Mouse (Mus musculus): Measurements from ENCODE around the gene Smarcc1. TPM values are rescaled to one million over a fixed set of nuclear protein-coding genes. Genes with fewer than 3 reads are reported as not detected.
"Not testable (repeated sequence)": the region's sequence is repeated elsewhere in the genome, so short reads cannot be mapped to it uniquely, and the experiment has no call there.

The Smarcc1 gene
- polyA plus RNA-seq, 1 experiment from 2014 or later, result 69.3 TPM

DNA sequence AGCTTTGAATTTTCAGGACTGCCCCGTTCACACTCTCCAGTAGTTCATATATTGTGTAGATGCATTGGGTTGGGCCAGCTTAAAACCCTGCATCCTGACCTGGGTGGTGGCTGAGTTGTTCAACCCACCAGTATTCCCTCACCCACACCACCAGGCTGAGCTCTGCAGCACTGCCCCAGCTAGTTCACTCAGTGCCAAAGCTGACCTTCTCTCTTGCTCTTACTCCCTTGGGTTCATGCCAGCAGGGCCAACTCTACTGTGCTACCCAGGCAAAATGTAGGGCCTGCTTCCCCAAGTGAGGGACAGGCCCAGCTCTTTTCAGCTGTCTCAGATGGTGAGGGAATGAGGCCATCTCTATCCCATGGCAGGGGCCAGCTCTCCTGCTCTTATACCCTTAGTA lies 41.5 kb downstream of the Smarcc1 start:
- H3K4me1 ChIP-seq (ENCODE audit: control insufficient read depth, insufficient read depth, low read depth, low read length), result no peaks in the 10 kb centered on the region
- no peak overlapping the region for H3K9ac ChIP-seq (ENCODE audit: low read depth, low read length)
- H3K9me3 ChIP-seq (ENCODE audit: control insufficient read depth, low read length), result no peaks in the 10 kb centered on the region
- no peak overlapping the region for H3K4me2 ChIP-seq (ENCODE audit: low read length)
- no peak overlapping the region for H3K4me3 ChIP-seq (ENCODE audit: low read length)
- no peak for ATAC-seq
- 100% methylated on average over 1 of the region's 1 CpGs for WGBS
- H3K27ac ChIP-seq (ENCODE audit: low read depth, low read length), result no peak overlapping the region
- H3K36me3 ChIP-seq (ENCODE audit: control insufficient read depth, insufficient read depth, low read length), result peaks cover 15% of the 10 kb centered on the region
- no peaks in the 10 kb centered on the region for H3K27me3 ChIP-seq (replicated peaks; ENCODE audit: control insufficient read depth, insufficient read depth, low read length)

DNA sequence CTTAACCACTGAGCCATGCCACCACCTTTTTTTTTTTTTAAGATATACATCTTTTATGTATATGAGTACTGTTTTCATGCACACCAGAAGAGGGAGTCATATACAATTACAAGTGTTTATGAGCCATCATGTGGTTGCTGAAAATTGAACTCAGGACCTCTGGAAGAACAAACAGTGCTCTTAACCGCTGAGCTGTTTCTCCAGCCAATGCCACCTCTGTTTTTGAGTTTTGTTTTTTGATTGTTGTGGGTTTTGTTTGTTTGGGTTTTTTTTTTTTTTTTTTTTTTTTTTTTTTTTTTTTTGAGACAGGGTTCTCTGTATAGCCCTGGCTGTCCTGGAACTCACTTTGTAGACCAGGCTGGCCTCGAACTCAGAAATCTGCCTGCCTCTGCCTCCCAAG lies 43.0 kb downstream of the Smarcc1 start:
- H3K27me3 ChIP-seq (replicated peaks; ENCODE audit: control insufficient read depth, insufficient read depth, low read length); H3K4me3 ChIP-seq (ENCODE audit: low read length); H3K27ac ChIP-seq (ENCODE audit: low read depth, low read length); H3K4me1 ChIP-seq (ENCODE audit: control insufficient read depth, insufficient read depth, low read depth, low read length); H3K9ac ChIP-seq (ENCODE audit: low read depth, low read length); ATAC-seq; H3K9me3 ChIP-seq (ENCODE audit: control insufficient read depth, low read length); H3K4me2 ChIP-seq (ENCODE audit: low read length): not testable (repeated sequence)
- WGBS, result 100% methylated on average over 2 of the region's 2 CpGs
- H3K36me3 ChIP-seq (ENCODE audit: control insufficient read depth, insufficient read depth, low read length), result peaks cover 19% of the 10 kb centered on the region

DNA sequence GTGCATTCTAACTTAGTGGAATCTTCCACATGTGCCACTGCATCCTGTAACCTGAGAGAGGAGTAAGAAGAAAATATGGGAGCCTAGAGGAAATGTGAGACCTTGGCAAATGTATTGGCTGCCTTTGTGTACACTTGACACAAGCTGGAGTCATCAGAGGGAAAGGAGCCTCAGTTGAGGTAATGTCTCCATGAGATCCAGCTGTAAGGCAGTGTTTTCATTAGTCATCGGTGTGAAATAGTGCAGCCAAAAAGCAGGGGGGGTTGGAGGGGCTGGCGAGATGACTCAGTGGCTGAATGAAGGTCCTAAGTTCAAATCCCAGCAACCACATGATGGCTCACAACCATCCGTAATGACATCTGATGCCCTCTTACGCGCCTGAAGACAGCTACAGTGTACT lies 44.9 kb downstream of the Smarcc1 start:
- Histone ChIP-seq H3K4me2 (ENCODE audit: low read length) (no peak overlapping the region), H3K9ac (ENCODE audit: low read depth, low read length) (no peak overlapping the region), H3K27me3 (replicated peaks; ENCODE audit: control insufficient read depth, insufficient read depth, low read length) (no peaks in the 10 kb centered on the region), H3K27ac (ENCODE audit: low read depth, low read length) (no peak overlapping the region), H3K4me3 (ENCODE audit: low read length) (no peak overlapping the region), H3K9me3 (ENCODE audit: control insufficient read depth, low read length) (no peaks in the 10 kb centered on the region), H3K36me3 (ENCODE audit: control insufficient read depth, insufficient read depth, low read length) (peaks cover 25% of the 10 kb centered on the region), H3K4me1 (ENCODE audit: control insufficient read depth, insufficient read depth, low read depth, low read length) (no peaks in the 10 kb centered on the region)
- 92% methylated on average over 5 of the region's 5 CpGs for WGBS
- ATAC-seq, result no peak

DNA sequence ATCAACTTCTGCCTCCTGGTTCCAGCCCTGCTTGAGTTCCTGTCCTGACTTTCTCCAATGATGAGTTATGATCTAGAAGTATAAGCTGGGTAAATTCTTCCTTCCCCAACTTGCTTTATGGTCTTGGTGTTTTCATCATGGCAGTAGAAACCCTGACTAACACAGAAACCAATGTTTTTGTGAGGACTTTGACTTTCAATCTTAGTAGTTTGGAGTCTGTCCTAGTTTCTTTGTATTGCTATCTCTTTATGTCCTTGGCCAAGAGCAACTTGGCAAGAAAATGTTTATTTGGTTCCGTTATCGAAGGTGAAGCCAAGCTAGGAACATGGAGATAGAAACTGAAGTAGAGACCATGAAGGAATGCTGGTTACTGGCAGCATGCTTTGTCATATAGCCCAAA lies 45.6 kb downstream of the Smarcc1 start:
- H3K9me3 ChIP-seq (ENCODE audit: control insufficient read depth, low read length), result no peaks in the 10 kb centered on the region
- no peak overlapping the region for H3K9ac ChIP-seq (ENCODE audit: low read depth, low read length)
- no peak overlapping the region for H3K27ac ChIP-seq (ENCODE audit: low read depth, low read length)
- ATAC-seq, result no peak
- no peaks in the 10 kb centered on the region for H3K4me1 ChIP-seq (ENCODE audit: control insufficient read depth, insufficient read depth, low read depth, low read length)
- no peaks in the 10 kb centered on the region for H3K27me3 ChIP-seq (replicated peaks; ENCODE audit: control insufficient read depth, insufficient read depth, low read length)
- WGBS, result 94% methylated on average over 2 of the region's 2 CpGs
- no peak overlapping the region for H3K4me3 ChIP-seq (ENCODE audit: low read length)
- no peak overlapping the region for H3K4me2 ChIP-seq (ENCODE audit: low read length)
- peaks cover 24% of the 10 kb centered on the region for H3K36me3 ChIP-seq (ENCODE audit: control insufficient read depth, insufficient read depth, low read length)

DNA sequence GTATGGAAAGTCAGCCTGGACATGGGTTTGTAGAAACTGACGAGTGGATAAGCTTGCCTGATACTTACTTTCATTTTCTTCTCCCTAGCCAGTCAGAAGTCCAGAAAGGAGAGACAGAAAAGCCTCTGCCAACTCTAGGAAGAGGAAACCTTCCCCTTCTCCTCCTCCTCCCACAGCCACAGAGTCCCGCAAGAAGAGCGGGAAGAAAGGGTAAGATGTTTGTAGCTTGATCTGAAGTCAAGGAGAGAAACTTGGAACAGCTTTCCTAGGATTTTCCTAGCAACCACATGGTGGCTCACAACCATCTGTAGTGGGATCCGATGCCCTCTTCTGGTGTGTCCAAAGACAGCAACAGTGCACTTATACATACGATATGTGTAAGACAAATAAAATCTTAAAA lies 53.4 kb downstream of the Smarcc1 start:
- no peak overlapping the region for H3K9ac ChIP-seq (ENCODE audit: low read depth, low read length)
- no peaks in the 10 kb centered on the region for H3K4me1 ChIP-seq (ENCODE audit: control insufficient read depth, insufficient read depth, low read depth, low read length)
- no peak for ATAC-seq
- no peaks in the 10 kb centered on the region for H3K27me3 ChIP-seq (replicated peaks; ENCODE audit: control insufficient read depth, insufficient read depth, low read length)
- H3K36me3 ChIP-seq (ENCODE audit: control insufficient read depth, insufficient read depth, low read length), result peaks cover 31% of the 10 kb centered on the region
- H3K4me2 ChIP-seq (ENCODE audit: low read length), result no peak overlapping the region
- H3K27ac ChIP-seq (ENCODE audit: low read depth, low read length), result no peak overlapping the region
- H3K9me3 ChIP-seq (ENCODE audit: control insufficient read depth, low read length), result no peaks in the 10 kb centered on the region
- WGBS, result 85% methylated on average over 5 of the region's 5 CpGs
- no peak overlapping the region for H3K4me3 ChIP-seq (ENCODE audit: low read length)

DNA sequence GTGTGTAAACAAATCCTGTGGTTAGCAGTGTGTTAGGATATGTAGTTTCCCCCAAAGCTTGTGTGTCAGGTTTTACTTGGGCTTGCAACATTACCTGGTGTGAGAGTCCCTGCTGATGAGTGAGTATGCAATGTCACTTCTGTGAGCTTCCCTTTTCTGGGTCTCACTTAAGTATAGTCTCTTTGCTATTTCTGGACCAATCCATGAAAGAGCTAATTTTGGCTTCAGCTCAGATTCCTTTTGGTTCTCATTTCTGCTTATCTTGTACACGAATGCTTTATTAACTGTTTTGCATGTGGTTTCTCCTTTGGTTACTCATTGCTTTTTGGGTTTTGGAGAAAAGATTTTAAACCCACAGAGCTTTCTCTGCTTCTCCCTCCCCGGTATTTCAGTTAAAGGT lies 82.4 kb downstream of the Smarcc1 start:
- no peaks in the 10 kb centered on the region for H3K27me3 ChIP-seq (replicated peaks; ENCODE audit: control insufficient read depth, insufficient read depth, low read length)
- ATAC-seq, result no peak
- no peak overlapping the region for H3K9ac ChIP-seq (ENCODE audit: low read depth, low read length)
- H3K36me3 ChIP-seq (ENCODE audit: control insufficient read depth, insufficient read depth, low read length), result peaks cover 35% of the 10 kb centered on the region
- no peak overlapping the region for H3K4me2 ChIP-seq (ENCODE audit: low read length)
- H3K27ac ChIP-seq (ENCODE audit: low read depth, low read length), result no peak overlapping the region
- 88% methylated on average over 2 of the region's 2 CpGs for WGBS
- H3K4me1 ChIP-seq (ENCODE audit: control insufficient read depth, insufficient read depth, low read depth, low read length), result no peaks in the 10 kb centered on the region
- no peak overlapping the region for H3K4me3 ChIP-seq (ENCODE audit: low read length)
- H3K9me3 ChIP-seq (ENCODE audit: control insufficient read depth, low read length), result no peaks in the 10 kb centered on the region

DNA sequence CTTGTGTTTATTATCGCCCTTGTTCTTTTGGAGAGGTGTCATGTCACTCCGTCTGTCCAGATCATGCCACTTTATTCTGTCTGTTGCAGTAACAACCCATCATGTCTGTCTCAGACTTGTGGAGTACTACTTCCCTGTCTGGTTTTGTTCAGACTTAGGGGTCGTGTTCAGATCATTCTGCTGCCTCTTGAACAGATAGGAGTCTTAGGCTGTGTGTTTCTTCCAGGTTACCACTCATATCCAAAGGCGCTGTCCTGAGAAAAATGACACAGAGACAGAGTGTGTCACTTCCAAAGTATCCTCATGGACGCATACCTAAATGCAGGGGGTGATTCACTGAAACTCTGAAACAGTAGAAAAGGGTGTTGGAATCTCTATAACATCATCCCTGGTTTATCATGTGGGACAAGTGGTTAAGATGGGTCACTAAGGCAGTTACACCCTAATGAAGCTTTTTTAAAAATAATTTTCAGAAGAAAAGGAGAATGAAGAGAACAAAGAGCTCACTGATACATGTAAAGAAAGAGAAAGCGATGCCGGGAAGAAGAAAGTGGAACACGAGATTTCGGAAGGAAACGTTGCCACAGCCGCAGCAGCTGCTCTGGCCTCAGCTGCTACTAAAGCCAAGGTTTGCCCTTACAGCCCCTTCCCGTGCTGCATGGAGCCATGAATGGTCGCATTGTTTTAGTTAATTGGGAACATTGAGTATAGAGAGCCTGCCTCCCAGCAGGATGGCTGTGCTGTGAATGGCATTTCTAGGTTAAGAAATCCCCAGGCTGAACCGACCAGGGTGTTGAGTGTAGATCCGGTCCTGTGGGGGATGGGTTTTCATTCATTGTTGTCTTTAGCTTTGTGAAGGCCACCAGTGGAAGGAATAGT lies 88.3 kb downstream of the Smarcc1 start:
- peaks cover 2% of the 10 kb centered on the region for H3K4me1 ChIP-seq (ENCODE audit: control insufficient read depth, insufficient read depth, low read depth, low read length)
- WGBS, result 16% methylated on average over 15 of the region's 15 CpGs
- no peaks in the 10 kb centered on the region for H3K27me3 ChIP-seq (replicated peaks; ENCODE audit: control insufficient read depth, insufficient read depth, low read length)
- peaks cover 27% of the 10 kb centered on the region for H3K36me3 ChIP-seq (ENCODE audit: control insufficient read depth, insufficient read depth, low read length)
- H3K9ac ChIP-seq (ENCODE audit: low read depth, low read length), result no peak overlapping the region
- peak; percentile 96 for ATAC-seq
- no peak overlapping the region for H3K4me3 ChIP-seq (ENCODE audit: low read length)
- no peaks in the 10 kb centered on the region for H3K9me3 ChIP-seq (ENCODE audit: control insufficient read depth, low read length)
- H3K27ac ChIP-seq (ENCODE audit: low read depth, low read length), result peak overlapping the region; percentile 77
- H3K4me2 ChIP-seq (ENCODE audit: low read length), result no peak overlapping the region

DNA sequence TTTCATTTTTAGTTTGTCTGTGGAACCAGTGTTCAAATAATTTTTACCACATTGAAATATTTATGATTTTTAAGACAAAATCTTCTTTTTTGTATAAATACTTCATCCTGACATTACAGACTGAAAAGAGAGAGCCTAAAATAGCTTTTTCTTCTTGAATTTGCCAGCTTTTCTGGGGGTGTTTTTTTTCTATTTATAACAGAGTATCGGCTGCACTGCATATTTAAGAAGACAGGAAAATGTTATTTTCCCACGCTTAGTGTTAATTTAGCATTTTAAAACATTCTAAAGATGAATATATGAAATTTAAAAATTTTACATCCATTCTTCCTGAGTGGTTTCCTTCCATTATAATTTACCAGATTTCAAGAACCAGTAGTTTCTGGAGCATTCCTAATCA lies 88.9 kb downstream of the Smarcc1 start:
- Histone ChIP-seq H3K4me1 (ENCODE audit: control insufficient read depth, insufficient read depth, low read depth, low read length) (peaks cover 2% of the 10 kb centered on the region), H3K27ac (ENCODE audit: low read depth, low read length) (peak overlapping the region; percentile 56; the same call in 1 of the 2 replicates), H3K36me3 (ENCODE audit: control insufficient read depth, insufficient read depth, low read length) (peaks cover 29% of the 10 kb centered on the region), H3K27me3 (replicated peaks; ENCODE audit: control insufficient read depth, insufficient read depth, low read length) (no peaks in the 10 kb centered on the region), H3K9me3 (ENCODE audit: control insufficient read depth, low read length) (no peaks in the 10 kb centered on the region), H3K9ac (ENCODE audit: low read depth, low read length) (no peak overlapping the region), H3K4me3 (ENCODE audit: low read length) (no peak overlapping the region), H3K4me2 (ENCODE audit: low read length) (no peak overlapping the region)
- 65% methylated on average over 2 of the region's 2 CpGs for WGBS
- no peak for ATAC-seq

DNA sequence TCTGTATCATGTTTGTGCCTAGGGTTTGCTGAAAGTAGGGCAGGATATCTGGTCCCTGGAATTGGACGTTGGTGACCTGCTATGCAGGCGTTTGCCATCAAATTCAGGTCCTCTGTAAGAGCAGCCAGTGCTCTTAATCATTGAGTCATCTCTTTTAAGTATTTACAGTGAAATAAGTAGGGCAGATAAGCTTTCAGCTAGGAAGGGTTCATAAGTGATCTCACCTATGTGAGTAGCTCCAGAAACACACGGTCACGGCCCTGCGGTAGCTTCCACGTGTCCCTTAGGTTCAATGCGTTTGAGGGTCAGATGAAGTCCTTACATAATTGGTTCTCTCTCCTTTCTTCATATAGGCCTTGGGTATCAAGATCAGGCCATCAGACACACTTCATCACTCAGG lies 90.8 kb downstream of the Smarcc1 start:
- Histone ChIP-seq H3K9me3 (ENCODE audit: control insufficient read depth, low read length) (no peaks in the 10 kb centered on the region), H3K9ac (ENCODE audit: low read depth, low read length) (no peak overlapping the region), H3K27ac (ENCODE audit: low read depth, low read length) (no peak overlapping the region), H3K27me3 (replicated peaks; ENCODE audit: control insufficient read depth, insufficient read depth, low read length) (no peaks in the 10 kb centered on the region), H3K4me1 (ENCODE audit: control insufficient read depth, insufficient read depth, low read depth, low read length) (peaks cover 2% of the 10 kb centered on the region), H3K4me3 (ENCODE audit: low read length) (no peak overlapping the region), H3K4me2 (ENCODE audit: low read length) (no peak overlapping the region), H3K36me3 (ENCODE audit: control insufficient read depth, insufficient read depth, low read length) (peaks cover 24% of the 10 kb centered on the region)
- 72% methylated on average over 7 of the region's 7 CpGs for WGBS
- no peak for ATAC-seq

All from hindbrain, embryonic 16.5 days (tissue).